Mouse (Mus musculus) heart, embryonic 16.5 days (tissue): Measurements from ENCODE around the gene Prune1. TPM values are rescaled to one million over a fixed set of nuclear protein-coding genes. Genes with fewer than 3 reads are reported as not detected.

Source experiments
- ATAC-seq: fragments of 200-750 bp; cut with Nextera tagmentation; replicated peaks from 2 replicates; pipeline ENCODE4 v1.8.0; 2017; ENCODE audit warnings: moderate number of reproducible peaks; ENCODE audit not compliant: insufficient read depth, low FRiP score; ENCODE audit errors: extremely low read depth
- H3K27ac ChIP-seq: fragments of 300-500 bp; sonication (generic); 2 replicates; pipeline ENCODE4 v1.5.1; 2014; ENCODE audit warnings: mild to moderate bottlenecking, low read length, control low read depth, moderate library complexity
- H3K27me3 ChIP-seq: fragments of 300-500 bp; sonication (generic); 2 replicates; pipeline ENCODE4 v1.6.1; 2014; ENCODE audit warnings: low read length, mixed read lengths; ENCODE audit not compliant: control insufficient read depth, insufficient read depth
- H3K36me3 ChIP-seq: fragments of 300-500 bp; sonication (generic); 2 replicates; pipeline ENCODE4 v1.6.1; 2014; ENCODE audit not compliant: control insufficient read depth, insufficient read depth
- H3K4me1 ChIP-seq: fragments of 300-500 bp; sonication (generic); 2 replicates; pipeline ENCODE4 v1.6.1; 2014; ENCODE audit warnings: low read length, mixed read lengths; ENCODE audit not compliant: control insufficient read depth, insufficient read depth
- H3K4me2 ChIP-seq: fragments of 300-500 bp; sonication (generic); 2 replicates; pipeline ENCODE4 v1.6.1; 2014; ENCODE audit warnings: low read depth, mild to moderate bottlenecking, control low read depth, low read length
- H3K4me3 ChIP-seq: fragments of 300-500 bp; sonication (generic); 2 replicates; pipeline ENCODE4 v1.5.1; 2014; ENCODE audit warnings: mild to moderate bottlenecking, control low read depth, low read length
- H3K9ac ChIP-seq: fragments of 300-500 bp; sonication (generic); 2 replicates; pipeline ENCODE4 v1.6.1; 2014; ENCODE audit warnings: low read length, control low read depth
- H3K9me3 ChIP-seq: fragments of 300-500 bp; sonication (generic); replicated peaks from 2 replicates; pipeline ENCODE4 v1.6.1; 2016; ENCODE audit warnings: low read length; ENCODE audit not compliant: control insufficient read depth
- WGBS: fragments of 180-500 bp; shearing (Covaris S2); extraction: QIAGEN DNeasy Blood & Tissue Kit; methylation state at CpG from one replicate; pipeline ENCODE4 v1.1.7; 2014; 5-methylcytosine and 5-hydroxymethylcytosine counted together
- polyA plus RNA-seq: library from polyadenylated mRNA; unstranded; fragments of >200 nt; fragmentation: Nextera tagmentation; extraction: Ambion mirVana; gene quantifications from 2 replicates; pipeline ENCODE4 v1.2.1, GENCODE M21; 2015

Prune1 gene
- polyA plus RNA-seq, 1 experiment from 2014 or later = 31.4 TPM

- H3K27ac ChIP-seq = no peak overlapping the region
- H3K4me1 ChIP-seq = peaks cover 16% of the 10 kb centered on the region
- peak overlapping the region; percentile 82 for H3K4me3 ChIP-seq
- H3K9me3 ChIP-seq = no peaks in the 10 kb centered on the region
- H3K4me2 ChIP-seq = peak overlapping the region; percentile 96
- peaks cover 10% of the 10 kb centered on the region for H3K36me3 ChIP-seq
- WGBS = 89% methylated on average over 12 of the region's 12 CpGs
- ATAC-seq = no peak
- peak overlapping the region; percentile 91; the same call in 1 of the 2 replicates for H3K9ac ChIP-seq
- H3K27me3 ChIP-seq = no peaks in the 10 kb centered on the region
These were observed 2.8 kb upstream of the Prune1 start for GRCm38 (mm10) chr3:95284501-95285281.

GRCm38 (mm10) chr3:95284062-95284461 is 2.2 kb upstream of the Prune1 start:
- H3K36me3 ChIP-seq = peaks cover 10% of the 10 kb centered on the region
- WGBS = 21% methylated on average over 1 of the region's 1 CpGs
- H3K27ac ChIP-seq = no peak overlapping the region
- peak overlapping the region; percentile 82 for H3K4me3 ChIP-seq
- peaks cover 16% of the 10 kb centered on the region for H3K4me1 ChIP-seq
- peak overlapping the region; percentile 96 for H3K4me2 ChIP-seq
- ATAC-seq = no peak
- peak overlapping the region; percentile 91; the same call in 1 of the 2 replicates for H3K9ac ChIP-seq
- no peaks in the 10 kb centered on the region for H3K9me3 ChIP-seq
- H3K27me3 ChIP-seq = no peaks in the 10 kb centered on the region

- WGBS = 2% methylated on average over 7 of the region's 7 CpGs
- H3K9ac ChIP-seq = peak overlapping the region; percentile 91
- no peaks in the 10 kb centered on the region for H3K9me3 ChIP-seq
- H3K27me3 ChIP-seq = no peaks in the 10 kb centered on the region
- peak overlapping the region; percentile 92 for H3K27ac ChIP-seq
- H3K4me3 ChIP-seq = peak overlapping the region; percentile 82
- H3K4me2 ChIP-seq = peak overlapping the region; percentile 96
- ATAC-seq = no peak
- H3K4me1 ChIP-seq = peaks cover 16% of the 10 kb centered on the region
- H3K36me3 ChIP-seq = peaks cover 7% of the 10 kb centered on the region
These were observed 1.7 kb upstream of the Prune1 start for GRCm38 (mm10) chr3:95283589-95283941.

GRCm38 (mm10) chr3:95282865-95283588 is 1.2 kb upstream of the Prune1 start:
- Histone ChIP-seq H3K36me3 (peaks cover 2% of the 10 kb centered on the region), H3K4me1 (peaks cover 16% of the 10 kb centered on the region), H3K27ac (peak overlapping the region; percentile 92), H3K9ac (peak overlapping the region; percentile 91), H3K27me3 (no peaks in the 10 kb centered on the region), H3K4me2 (peak overlapping the region; percentile 96), H3K9me3 (no peaks in the 10 kb centered on the region), H3K4me3 (peak overlapping the region; percentile 82)
- ATAC-seq = peak; percentile 61
- WGBS = under 1% methylated on average over 51 of the region's 51 CpGs

- H3K36me3 ChIP-seq = no peaks in the 10 kb centered on the region
- WGBS = under 1% methylated on average over 11 of the region's 11 CpGs
- peak overlapping the region; percentile 96 for H3K4me2 ChIP-seq
These were observed 547 bp upstream of the Prune1 start for GRCm38 (mm10) chr3:95282381-95282864.

GRCm38 (mm10) chr3:95280747-95281146 is 1.1 kb downstream of the Prune1 start:
- WGBS = 12% methylated on average over 8 of the region's 8 CpGs
- peak overlapping the region; percentile 92 for H3K27ac ChIP-seq

More at GRCm38 (mm10) chr3:95282381-95282864, 547 bp upstream of the Prune1 start:
- no peak for ATAC-seq
- Histone ChIP-seq H3K4me1 (peaks cover 19% of the 10 kb centered on the region), H3K9me3 (no peaks in the 10 kb centered on the region), H3K9ac (peak overlapping the region; percentile 91), H3K27ac (peak overlapping the region; percentile 92), H3K4me3 (peak overlapping the region; percentile 82), H3K27me3 (no peaks in the 10 kb centered on the region)

GRCm38 (mm10) chr3:95277149-95277551 is 4.7 kb downstream of the Prune1 start:
- Histone ChIP-seq H3K4me3 (no peak overlapping the region), H3K36me3 (no peaks in the 10 kb centered on the region), H3K4me2 (peak overlapping the region; percentile 26; the same call in 1 of the 2 replicates), H3K27me3 (no peaks in the 10 kb centered on the region), H3K27ac (peak overlapping the region; percentile 77), H3K9ac (no peak overlapping the region; the same call in 1 of the 2 replicates), H3K9me3 (no peaks in the 10 kb centered on the region), H3K4me1 (peaks cover 29% of the 10 kb centered on the region)
- WGBS = 51% methylated on average over 1 of the region's 1 CpGs
- ATAC-seq = no peak

More at GRCm38 (mm10) chr3:95280747-95281146, 1.1 kb downstream of the Prune1 start:
- H3K27me3 ChIP-seq = no peaks in the 10 kb centered on the region
- H3K9ac ChIP-seq = peak overlapping the region; percentile 95
- H3K4me3 ChIP-seq = peak overlapping the region; percentile 84
- H3K4me1 ChIP-seq = peaks cover 28% of the 10 kb centered on the region
- no peaks in the 10 kb centered on the region for H3K36me3 ChIP-seq
- no peak for ATAC-seq
- no peaks in the 10 kb centered on the region for H3K9me3 ChIP-seq
- peak overlapping the region; percentile 80 for H3K4me2 ChIP-seq

GRCm38 (mm10) chr3:95276428-95276934 is 5.4 kb downstream of the Prune1 start:
- H3K27me3 ChIP-seq = no peaks in the 10 kb centered on the region
- no peaks in the 10 kb centered on the region for H3K9me3 ChIP-seq
- no peak overlapping the region for H3K9ac ChIP-seq
- H3K4me1 ChIP-seq = peaks cover 29% of the 10 kb centered on the region
- H3K4me2 ChIP-seq = no peak overlapping the region
- WGBS = 68% methylated on average over 5 of the region's 5 CpGs
- H3K4me3 ChIP-seq = no peak overlapping the region
- no peak for ATAC-seq
- H3K36me3 ChIP-seq = no peaks in the 10 kb centered on the region
- peak overlapping the region; percentile 77 for H3K27ac ChIP-seq
